Mouse (Mus musculus) macrophage (primary cell): ENCODE measurements around the gene Ppp3ca. TPM values are rescaled to one million over a fixed set of nuclear protein-coding genes. Genes with fewer than 3 reads are reported as not detected.

ENCODE experiments used
- H3K27ac ChIP-seq: fragments of 350-480 bp; formaldehyde crosslinking; 2 replicates; pipeline ENCODE4 v1.9.0; 2021
- H3K36me3 ChIP-seq: fragments of 350-480 bp; formaldehyde crosslinking; 2 replicates; pipeline ENCODE4 v1.9.0; 2021; ENCODE audit errors: inconsistent target
- H3K4me3 ChIP-seq: fragments of 350-480 bp; formaldehyde crosslinking; 2 replicates; pipeline ENCODE4 v1.9.0; 2021; ENCODE audit errors: inconsistent target
- H3K79me2 ChIP-seq: fragments of 350-480 bp; formaldehyde crosslinking; 2 replicates; pipeline ENCODE4 v1.9.0; 2021; ENCODE audit errors: inconsistent target
- WGBS: methylation state at CpG from one replicate; pipeline ENCODE4 v1.1.7; 2026; ENCODE audit warnings: inconsistent platforms; ENCODE audit not compliant: missing documents; 5-methylcytosine and 5-hydroxymethylcytosine counted together
- polyA plus RNA-seq: library from polyadenylated mRNA; stranded (reverse); fragments of 250-400 nt; gene quantifications from 3 replicates; pipeline ENCODE4 v1.2.4, GENCODE M21; 2018; ENCODE audit warnings: inconsistent platforms

Ppp3ca gene
- polyA plus RNA-seq, 1 experiment from 2014 or later, result 79.9 TPM

GRCm38 (mm10) chr3:136700447-136701009 is 30.6 kb downstream of the Ppp3ca start:
- H3K4me3 ChIP-seq, result no peak overlapping the region
- H3K79me2 ChIP-seq, result peaks cover 100% of the 10 kb centered on the region
- H3K36me3 ChIP-seq, result no peaks in the 10 kb centered on the region
- H3K27ac ChIP-seq, result peak overlapping the region; percentile 22; the same call in 1 of the 2 replicates
- 9% methylated on average over 11 of the region's 11 CpGs for WGBS

DNA sequence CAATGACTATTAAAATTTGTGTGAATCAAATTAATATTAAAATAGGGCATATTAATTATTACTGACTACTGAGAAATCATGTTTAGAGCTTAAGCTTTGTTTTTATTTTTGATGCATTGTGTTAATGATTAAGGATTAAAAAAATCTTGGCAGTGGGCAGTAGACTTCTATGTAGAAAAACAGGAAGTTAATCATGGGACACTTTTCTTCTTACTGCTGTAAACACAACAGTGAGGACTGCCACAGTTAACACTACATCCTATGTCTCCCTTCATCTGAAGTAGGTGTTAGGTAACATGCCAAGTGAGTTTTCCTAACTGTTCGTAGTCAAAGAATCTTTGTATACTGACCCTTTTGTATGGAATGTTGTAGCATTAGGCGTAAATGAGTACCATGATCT is 32.9 kb downstream of the Ppp3ca start:
- Histone ChIP-seq H3K79me2 (peaks cover 100% of the 10 kb centered on the region), H3K27ac (no peak overlapping the region), H3K36me3 (no peaks in the 10 kb centered on the region), H3K4me3 (no peak overlapping the region)
- 90% methylated on average over 2 of the region's 2 CpGs for WGBS

- Histone ChIP-seq H3K27ac (no peak overlapping the region), H3K4me3 (no peak overlapping the region), H3K36me3 (no peaks in the 10 kb centered on the region), H3K79me2 (peaks cover 97% of the 10 kb centered on the region)
- 94% methylated on average over 12 of the region's 12 CpGs for WGBS
Observed at GRCm38 (mm10) chr3:136704515-136705247, 34.8 kb downstream of the Ppp3ca start.

- Histone ChIP-seq H3K79me2 (peaks cover 97% of the 10 kb centered on the region), H3K4me3 (no peak overlapping the region), H3K36me3 (no peaks in the 10 kb centered on the region), H3K27ac (no peak overlapping the region)
- 92% methylated on average over 4 of the region's 4 CpGs for WGBS
Observed at GRCm38 (mm10) chr3:136706048-136706447, 36.1 kb downstream of the Ppp3ca start.

- Histone ChIP-seq H3K79me2 (peaks cover 97% of the 10 kb centered on the region), H3K36me3 (no peaks in the 10 kb centered on the region), H3K27ac (no peak overlapping the region), H3K4me3 (no peak overlapping the region)
- WGBS, result 96% methylated on average over 7 of the region's 7 CpGs
Observed at GRCm38 (mm10) chr3:136706771-136707170, 36.8 kb downstream of the Ppp3ca start.

GRCm38 (mm10) chr3:136707222-136708019 is 37.5 kb downstream of the Ppp3ca start:
- H3K79me2 ChIP-seq, result peaks cover 97% of the 10 kb centered on the region

DNA sequence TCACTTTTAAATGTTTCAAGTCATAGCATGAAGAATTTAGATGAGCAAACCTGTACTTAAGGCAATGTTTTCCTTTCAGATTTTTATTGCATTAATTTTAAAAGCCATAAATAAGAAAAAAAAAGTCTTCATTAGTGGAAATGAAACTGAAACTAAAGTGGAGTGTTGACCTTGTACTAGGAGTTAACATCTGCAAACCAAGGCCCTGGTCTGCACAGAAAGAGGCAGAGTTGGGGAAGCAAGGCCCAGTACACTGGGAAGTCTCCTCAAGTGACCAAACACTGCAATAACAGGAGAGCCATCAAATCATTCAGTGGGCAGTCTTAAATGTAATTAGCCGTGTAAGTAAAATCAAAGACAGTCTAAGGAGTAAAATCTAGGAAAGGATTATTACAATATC is 38.3 kb downstream of the Ppp3ca start:
- Histone ChIP-seq H3K27ac (peak overlapping the region; percentile 34), H3K4me3 (no peak overlapping the region), H3K36me3 (no peaks in the 10 kb centered on the region), H3K79me2 (peaks cover 97% of the 10 kb centered on the region)
- 18% methylated on average over 1 of the region's 1 CpGs for WGBS

More at GRCm38 (mm10) chr3:136707222-136708019, 37.5 kb downstream of the Ppp3ca start:
- Histone ChIP-seq H3K4me3 (no peak overlapping the region), H3K27ac (peak overlapping the region; percentile 34), H3K36me3 (no peaks in the 10 kb centered on the region)
- WGBS, result 80% methylated on average over 3 of the region's 3 CpGs

- no peak overlapping the region for H3K4me3 ChIP-seq
- H3K36me3 ChIP-seq, result no peaks in the 10 kb centered on the region
- no peak overlapping the region for H3K27ac ChIP-seq
- H3K79me2 ChIP-seq, result peaks cover 96% of the 10 kb centered on the region
- 78% methylated on average over 10 of the region's 10 CpGs for WGBS
Observed at GRCm38 (mm10) chr3:136710310-136710906, 40.5 kb downstream of the Ppp3ca start.

- Histone ChIP-seq H3K27ac (no peak overlapping the region), H3K79me2 (peaks cover 99% of the 10 kb centered on the region), H3K36me3 (no peaks in the 10 kb centered on the region), H3K4me3 (no peak overlapping the region)
- 96% methylated on average over 4 of the region's 4 CpGs for WGBS
Observed at GRCm38 (mm10) chr3:136714307-136715039, 44.5 kb downstream of the Ppp3ca start.

- Histone ChIP-seq H3K27ac (no peak overlapping the region), H3K79me2 (peaks cover 99% of the 10 kb centered on the region), H3K36me3 (no peaks in the 10 kb centered on the region), H3K4me3 (no peak overlapping the region)
- WGBS, result 79% methylated on average over 6 of the region's 6 CpGs
Observed at GRCm38 (mm10) chr3:136716247-136716646, 46.3 kb downstream of the Ppp3ca start.

DNA sequence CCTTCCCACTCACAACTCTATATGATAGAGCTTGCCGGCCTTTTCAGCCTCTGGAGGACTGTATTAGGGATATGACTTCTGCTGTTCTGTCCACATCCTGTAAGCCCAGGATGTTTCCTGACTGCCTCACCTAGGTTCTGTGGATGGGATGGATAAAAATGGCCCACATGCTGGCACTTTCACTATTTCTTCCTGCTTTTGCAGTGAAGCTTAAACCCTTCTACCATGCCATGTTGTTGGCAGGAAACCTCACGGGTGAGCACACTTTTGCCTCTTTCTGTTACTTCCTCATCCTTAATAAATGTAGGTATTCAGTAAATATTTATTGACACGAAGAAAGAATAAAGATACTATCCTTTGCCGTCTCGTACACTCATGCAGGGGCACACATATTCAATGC is 48.5 kb downstream of the Ppp3ca start:
- Histone ChIP-seq H3K27ac (no peak overlapping the region), H3K36me3 (no peaks in the 10 kb centered on the region)

GRCm38 (mm10) chr3:136721241-136721640 is 51.3 kb downstream of the Ppp3ca start:
- no peaks in the 10 kb centered on the region for H3K36me3 ChIP-seq
- no peak overlapping the region for H3K27ac ChIP-seq
- WGBS, result 96% methylated on average over 4 of the region's 4 CpGs
- H3K4me3 ChIP-seq, result no peak overlapping the region
- H3K79me2 ChIP-seq, result peaks cover 90% of the 10 kb centered on the region

More for the DNA sequence above, 48.5 kb downstream of the Ppp3ca start:
- H3K4me3 ChIP-seq, result no peak overlapping the region
- 73% methylated on average over 5 of the region's 5 CpGs for WGBS
- peaks cover 99% of the 10 kb centered on the region for H3K79me2 ChIP-seq

- Histone ChIP-seq H3K79me2 (peaks cover 90% of the 10 kb centered on the region), H3K36me3 (no peaks in the 10 kb centered on the region), H3K27ac (no peak overlapping the region), H3K4me3 (no peak overlapping the region)
- WGBS, result 91% methylated on average over 4 of the region's 4 CpGs
Observed at GRCm38 (mm10) chr3:136721804-136722427, 52.0 kb downstream of the Ppp3ca start.

DNA sequence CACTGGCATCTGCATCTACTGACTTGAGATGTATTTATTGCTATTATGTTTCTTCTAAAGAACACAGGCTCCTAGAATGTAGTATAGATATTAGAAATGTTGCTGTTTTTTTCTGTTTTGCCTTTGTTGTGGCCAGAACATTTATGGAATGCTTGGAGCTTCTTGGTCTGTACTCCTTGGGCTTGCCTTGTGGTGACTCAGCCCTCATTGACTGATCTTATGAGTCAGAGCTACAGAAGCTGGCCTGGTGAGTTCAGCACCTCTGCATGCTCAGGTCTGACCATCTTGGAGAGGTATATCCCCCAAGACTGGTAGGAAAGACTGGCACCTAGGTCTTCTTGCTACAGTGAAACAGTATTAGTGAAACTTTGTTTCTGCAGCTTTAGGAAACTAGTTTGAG is 52.6 kb downstream of the Ppp3ca start:
- no peak overlapping the region for H3K4me3 ChIP-seq
- H3K79me2 ChIP-seq, result peaks cover 90% of the 10 kb centered on the region
- no peaks in the 10 kb centered on the region for H3K36me3 ChIP-seq
- H3K27ac ChIP-seq, result no peak overlapping the region
